Comparison of ENCODE assay signal across 8 mouse cellular contexts in genomic region chr10:128491495-128491894, GRCm38 (mm10). TPM values are rescaled to one million over a fixed set of nuclear protein-coding genes. Genes with fewer than 3 reads are reported as not detected.
DNase-seq lines count a peak whose midpoint lies in the region; ATAC-seq and TF ChIP-seq lines count a peak whose summit lies in the region.

No protein-coding gene starts in this region.

- peaks cover 41% of the 10 kb centered on the region for H3K4me1 ChIP-seq in heart, postnatal 0 days (ENCODE audit: control insufficient read depth, insufficient read depth)
- peaks cover 29% of the 10 kb centered on the region for H3K4me1 ChIP-seq in limb, embryonic 12.5 days (replicated peaks)
- peaks cover 31% of the 10 kb centered on the region for H3K4me1 ChIP-seq in midbrain, embryonic 15.5 days

- no peaks in the 10 kb centered on the region for H3K9me3 ChIP-seq in heart, postnatal 0 days (replicated peaks; ENCODE audit: control insufficient read depth, low read length)
- no peaks in the 10 kb centered on the region for H3K9me3 ChIP-seq in limb, embryonic 12.5 days
- H3K9me3 ChIP-seq in midbrain, embryonic 15.5 days: no peaks in the 10 kb centered on the region

- no peak for TF ChIP-seq EP300 in heart, postnatal 0 days (IDR thresholded peaks at IDR 0.05; ENCODE audit: low read depth)

- peak overlapping the region; percentile 19; the same call in 1 of the 2 replicates for H3K9ac ChIP-seq in heart, postnatal 0 days (replicated peaks; ENCODE audit: low read depth, low read length)
- no peak overlapping the region for H3K9ac ChIP-seq in limb, embryonic 12.5 days (replicated peaks)
- no peak overlapping the region; the same call in 1 of the 2 replicates for H3K9ac ChIP-seq in midbrain, embryonic 15.5 days

- 19% methylated on average over 6 of the region's 6 CpGs for WGBS in heart, postnatal 0 days
- WGBS in limb, embryonic 12.5 days: 73% methylated on average over 6 of the region's 6 CpGs
- WGBS in midbrain, embryonic 15.5 days: 82% methylated on average over 6 of the region's 6 CpGs

- no peak for ATAC-seq in heart, postnatal 0 days (ENCODE audit: insufficient read depth, low read depth)
- no peak for ATAC-seq in limb, embryonic 12.5 days (ENCODE audit: insufficient number of reproducible peaks, insufficient read depth, low FRiP score, low TSS enrichment, low read depth)
- ATAC-seq in midbrain, embryonic 15.5 days (replicated peaks): no peak
- ATAC-seq in inflammation-experienced regulatory T-cells, adult 6 months: no peak

- TF ChIP-seq CTCF in heart, postnatal 0 days (IDR thresholded peaks at IDR 0.05; ENCODE audit: low read depth): no peak

- peak; percentile 60 to 76 for DNase-seq in adrenal gland, adult (ENCODE audit: inconsistent age in 2 of 2, low spot score in 1 of 2)
- no peak for DNase-seq in adrenal gland, postnatal 4 days (ENCODE audit: low spot score in 2 of 2)
- DNase-seq in adrenal gland, postnatal 36 days: peak; percentile 47 to 59
- DNase-seq in heart, postnatal 0 days (ENCODE audit: low spot score): peak; percentile 46
- DNase-seq in gastrocnemius, postnatal 10 days: no peak

- H3K4me3 ChIP-seq in heart, postnatal 0 days (ENCODE audit: low read depth, low read length): peak overlapping the region; percentile 79
- H3K4me3 ChIP-seq in limb, embryonic 12.5 days (replicated peaks): peak overlapping the region; percentile 78
- H3K4me3 ChIP-seq in midbrain, embryonic 15.5 days: peak overlapping the region; percentile 81

- peak overlapping the region; percentile 95 for H3K27ac ChIP-seq in heart, postnatal 0 days (ENCODE audit: low read depth)
- 0 out of 2 replicates have a peak overlapping the region, but pooled peaks have one; percentile 17 for H3K27ac ChIP-seq in limb, embryonic 12.5 days
- peak overlapping the region; percentile 46; the same call in 1 of the 2 replicates for H3K27ac ChIP-seq in midbrain, embryonic 15.5 days

- peaks cover 52% of the 10 kb centered on the region for H3K36me3 ChIP-seq in heart, postnatal 0 days (replicated peaks; ENCODE audit: control insufficient read depth, insufficient read depth, low read length)
- peaks cover 54% of the 10 kb centered on the region for H3K36me3 ChIP-seq in limb, embryonic 12.5 days
- peaks cover 43% of the 10 kb centered on the region for H3K36me3 ChIP-seq in midbrain, embryonic 15.5 days (replicated peaks)

- no peaks in the 10 kb centered on the region for H3K27me3 ChIP-seq in heart, postnatal 0 days (ENCODE audit: control insufficient read depth, insufficient read depth, low read length)
- H3K27me3 ChIP-seq in limb, embryonic 12.5 days: no peaks in the 10 kb centered on the region
- H3K27me3 ChIP-seq in midbrain, embryonic 15.5 days (replicated peaks): no peaks in the 10 kb centered on the region

- H3K4me2 ChIP-seq in heart, postnatal 0 days (ENCODE audit: low read depth, low read length): peak overlapping the region; percentile 82
- H3K4me2 ChIP-seq in limb, embryonic 12.5 days: peak overlapping the region; percentile 84
- H3K4me2 ChIP-seq in midbrain, embryonic 15.5 days: peak overlapping the region; percentile 85

RNA-seq across cellular contexts. Expression of gene Myl6, which starts 2.5 kb away (rescaled TPM):
- total RNA-seq in adrenal gland, postnatal 4 days (2021): 100 to 1,000 TPM; 703 to 716 TPM
- total RNA-seq in adrenal gland, postnatal 36 days (2021): 100 to 1,000 TPM; 812 to 946 TPM
- 606 and 830 TPM in 2 replicates for total RNA-seq in heart, postnatal 0 days (2014; rRNA removed; ENCODE audit: low replicate concordance)
- 791 and 823 TPM in 2 replicates for polyA plus RNA-seq in heart, postnatal 0 days (2015; fragmentation: Nextera tagmentation; extraction: Ambion mirVana)
- polyA plus RNA-seq in limb, embryonic 12.5 days (2016; fragmentation: Nextera tagmentation; extraction: Ambion mirVana): 827 and 868 TPM in 2 replicates
- 892 and 955 TPM in 2 replicates for polyA plus RNA-seq in midbrain, embryonic 15.5 days (2015; fragmentation: Nextera tagmentation; extraction: Ambion mirVana)
- 100 to 1,000 TPM; 305 to 356 TPM for total RNA-seq in gastrocnemius, postnatal 10 days (2021)
- polyA plus RNA-seq in inflammation-experienced regulatory T-cells, adult 6 months (2017; shearing (Covaris generic)): 1,000 to 10,000 TPM in 1 of 3 experiments, 100 to 1,000 TPM in 2; 949 to 1,454 (median 955) TPM

RNA-seq across cellular contexts. Expression of gene Myl6b, which starts 7.0 kb away (rescaled TPM):
- total RNA-seq in adrenal gland, postnatal 4 days (2021): 1 to 10 TPM; 6.8 to 8.2 TPM
- 1 to 10 TPM; 5.6 to 6.1 TPM for total RNA-seq in adrenal gland, postnatal 36 days (2021)
- total RNA-seq in heart, postnatal 0 days (2014; rRNA removed; ENCODE audit: low replicate concordance): 3.2 and 4.8 TPM in 2 replicates
- polyA plus RNA-seq in heart, postnatal 0 days (2015; fragmentation: Nextera tagmentation; extraction: Ambion mirVana): 4.6 and 4.9 TPM in 2 replicates
- 3.2 and 3.4 TPM in 2 replicates for polyA plus RNA-seq in limb, embryonic 12.5 days (2016; fragmentation: Nextera tagmentation; extraction: Ambion mirVana)
- 5.4 and 5.7 TPM in 2 replicates for polyA plus RNA-seq in midbrain, embryonic 15.5 days (2015; fragmentation: Nextera tagmentation; extraction: Ambion mirVana)
- 100 to 1,000 TPM in 1 of 2 experiments, 10 to 100 TPM in 1; 68.8 to 101 TPM for total RNA-seq in gastrocnemius, postnatal 10 days (2021)
- polyA plus RNA-seq in inflammation-experienced regulatory T-cells, adult 6 months (2017; shearing (Covaris generic)): 1 to 10 TPM; 2.7 to 4.6 (median 4.5) TPM

RNA-seq across cellular contexts. Expression of gene Smarcc2, which starts 32.4 kb away (rescaled TPM):
- total RNA-seq in adrenal gland, postnatal 4 days (2021): 100 to 1,000 TPM; 138 to 157 TPM
- 100 to 1,000 TPM in 1 of 2 experiments, 10 to 100 TPM in 1; 97.5 to 104 TPM for total RNA-seq in adrenal gland, postnatal 36 days (2021)
- total RNA-seq in heart, postnatal 0 days (2014; rRNA removed; ENCODE audit: low replicate concordance): 40.8 and 42.1 TPM in 2 replicates
- 31.9 and 32.9 TPM in 2 replicates for polyA plus RNA-seq in heart, postnatal 0 days (2015; fragmentation: Nextera tagmentation; extraction: Ambion mirVana)
- polyA plus RNA-seq in limb, embryonic 12.5 days (2016; fragmentation: Nextera tagmentation; extraction: Ambion mirVana): 105 and 120 TPM in 2 replicates
- polyA plus RNA-seq in midbrain, embryonic 15.5 days (2015; fragmentation: Nextera tagmentation; extraction: Ambion mirVana): 201 and 209 TPM in 2 replicates
- 10 to 100 TPM; 47.0 to 62.8 TPM for total RNA-seq in gastrocnemius, postnatal 10 days (2021)
- 10 to 100 TPM; 53.1 to 64.4 (median 57.2) TPM for polyA plus RNA-seq in inflammation-experienced regulatory T-cells, adult 6 months (2017; shearing (Covaris generic))

RNA-seq across cellular contexts. Expression of gene Esyt1, which starts 34.2 kb away (rescaled TPM):
- 10 to 100 TPM; 30.3 to 34.5 TPM for total RNA-seq in adrenal gland, postnatal 4 days (2021)
- 10 to 100 TPM; 22.7 to 28.8 TPM for total RNA-seq in adrenal gland, postnatal 36 days (2021)
- total RNA-seq in heart, postnatal 0 days (2014; rRNA removed; ENCODE audit: low replicate concordance): 38.2 and 41.5 TPM in 2 replicates
- polyA plus RNA-seq in heart, postnatal 0 days (2015; fragmentation: Nextera tagmentation; extraction: Ambion mirVana): 12.6 and 13.0 TPM in 2 replicates
- 18.5 and 19.9 TPM in 2 replicates for polyA plus RNA-seq in limb, embryonic 12.5 days (2016; fragmentation: Nextera tagmentation; extraction: Ambion mirVana)
- 10.5 and 11.1 TPM in 2 replicates for polyA plus RNA-seq in midbrain, embryonic 15.5 days (2015; fragmentation: Nextera tagmentation; extraction: Ambion mirVana)
- total RNA-seq in gastrocnemius, postnatal 10 days (2021): 10 to 100 TPM; 22.5 to 30.4 TPM
- 10 to 100 TPM; 68.4 to 89.7 (median 70.4) TPM for polyA plus RNA-seq in inflammation-experienced regulatory T-cells, adult 6 months (2017; shearing (Covaris generic))

RNA-seq across cellular contexts. Expression of gene Zc3h10, which starts 56.1 kb away (rescaled TPM):
- 10 to 100 TPM; 10.9 to 11.0 TPM for total RNA-seq in adrenal gland, postnatal 4 days (2021)
- total RNA-seq in adrenal gland, postnatal 36 days (2021): 10 to 100 TPM; 11.9 to 15.2 TPM
- total RNA-seq in heart, postnatal 0 days (2014; rRNA removed; ENCODE audit: low replicate concordance): 13.8 and 24.4 TPM in 2 replicates
- 6.1 and 8.1 TPM in 2 replicates for polyA plus RNA-seq in heart, postnatal 0 days (2015; fragmentation: Nextera tagmentation; extraction: Ambion mirVana)
- polyA plus RNA-seq in limb, embryonic 12.5 days (2016; fragmentation: Nextera tagmentation; extraction: Ambion mirVana): 18.1 and 21.4 TPM in 2 replicates
- 20.8 and 22.7 TPM in 2 replicates for polyA plus RNA-seq in midbrain, embryonic 15.5 days (2015; fragmentation: Nextera tagmentation; extraction: Ambion mirVana)
- total RNA-seq in gastrocnemius, postnatal 10 days (2021): 1 to 10 TPM; 5.2 to 6.3 TPM
- 1 to 10 TPM; 5.6 to 9.2 (median 6.0) TPM for polyA plus RNA-seq in inflammation-experienced regulatory T-cells, adult 6 months (2017; shearing (Covaris generic))

Comparison
In these comparisons a context has a peak if more than half of its experiments do, and no peak if none do; other contexts are left out.
1. DNase-seq: peak in adrenal gland, adult (2 of 2), adrenal gland, postnatal 36 days (2 of 2) and heart, postnatal 0 days (single experiment); none in adrenal gland, postnatal 4 days (0 of 2) and gastrocnemius, postnatal 10 days (single experiment).
2. H3K27ac ChIP-seq: peak in every context shown above with its lines; median percentile 95 in heart, postnatal 0 days; 46 in midbrain, embryonic 15.5 days; 17 in limb, embryonic 12.5 days.
3. RNA of gene Myl6b, which starts 7.0 kb away (total RNA-seq): 68.8 to 101 TPM in gastrocnemius, postnatal 10 days; 6.8 to 8.2 TPM in adrenal gland, postnatal 4 days, 5.6 to 6.1 TPM in adrenal gland, postnatal 36 days and 3.2 to 4.8 TPM in heart, postnatal 0 days; every median in the first group is over 4 times any median in the second.
4. Peak in every context shown above with its lines, with median percentiles within 50 percentile points of each other: H3K4me2 ChIP-seq and H3K4me3 ChIP-seq.